Mouse (Mus musculus) limb, embryonic 15.5 days (tissue): ENCODE results near the gene Wdr25. TPM values are rescaled to one million over a fixed set of nuclear protein-coding genes. Genes with fewer than 3 reads are reported as not detected.

Source experiments
- ATAC-seq: fragments of 200-750 bp; cut with Nextera tagmentation; 2 replicates; pipeline ENCODE4 v1.8.0; 2017; ENCODE audit warnings: low read depth, moderate TSS enrichment; ENCODE audit not compliant: insufficient number of reproducible peaks, low FRiP score, low TSS enrichment
- H3K27ac ChIP-seq: fragments of 300-500 bp; sonication (generic); 2 replicates; pipeline ENCODE4 v1.5.1; 2015; ENCODE audit warnings: moderate library complexity, mild to moderate bottlenecking, inconsistent platforms
- H3K27me3 ChIP-seq: fragments of 300-500 bp; sonication (generic); 2 replicates; pipeline ENCODE4 v1.6.1; 2015; ENCODE audit warnings: inconsistent platforms
- H3K36me3 ChIP-seq: fragments of 300-500 bp; sonication (generic); 2 replicates; pipeline ENCODE4 v1.6.1; 2015; ENCODE audit warnings: inconsistent platforms
- H3K4me1 ChIP-seq: fragments of 300-500 bp; sonication (generic); 2 replicates; pipeline ENCODE4 v1.6.1; 2015; ENCODE audit warnings: inconsistent platforms
- H3K4me2 ChIP-seq: fragments of 300-500 bp; sonication (generic); 2 replicates; pipeline ENCODE4 v1.6.1; 2015; ENCODE audit warnings: mild to moderate bottlenecking, inconsistent platforms
- H3K4me3 ChIP-seq: fragments of 300-500 bp; sonication (generic); 2 replicates; pipeline ENCODE4 v1.5.1; 2015; ENCODE audit warnings: mild to moderate bottlenecking, inconsistent platforms
- H3K9ac ChIP-seq: fragments of 300-500 bp; sonication (generic); 2 replicates; pipeline ENCODE4 v1.6.1; 2015; ENCODE audit warnings: inconsistent platforms
- H3K9me3 ChIP-seq: fragments of 300-500 bp; sonication (generic); 2 replicates; pipeline ENCODE4 v1.6.1; 2016; ENCODE audit warnings: inconsistent platforms
- WGBS: fragments of 180-500 bp; shearing (Covaris S2); methylation state at CpG from one replicate; pipeline ENCODE4 v1.1.7; 2015; 5-methylcytosine and 5-hydroxymethylcytosine counted together
- polyA plus RNA-seq: library from polyadenylated mRNA; unstranded; fragments of >200 nt; fragmentation: Nextera tagmentation; extraction: Ambion mirVana; gene quantifications from 2 replicates; pipeline ENCODE4 v1.2.1, GENCODE M21; 2015

Gene Wdr25
- polyA plus RNA-seq, 1 experiment from 2014 or later = 7.8 TPM

GRCm38 (mm10) chr12:109044497-109044896 is 151.1 kb downstream of the Wdr25 start:
- no peak overlapping the region for H3K4me3 ChIP-seq
- WGBS = 18% methylated on average over 5 of the region's 5 CpGs
- H3K36me3 ChIP-seq = no peaks in the 10 kb centered on the region
- H3K27ac ChIP-seq = no peak overlapping the region
- peaks cover 39% of the 10 kb centered on the region for H3K27me3 ChIP-seq
- peaks cover 6% of the 10 kb centered on the region; the same call in 1 of the 2 replicates for H3K4me1 ChIP-seq
- H3K9me3 ChIP-seq = no peaks in the 10 kb centered on the region
- no peak for ATAC-seq
- H3K4me2 ChIP-seq = no peak overlapping the region
- no peak overlapping the region for H3K9ac ChIP-seq

GRCm38 (mm10) chr12:109045581-109045980 is 152.2 kb downstream of the Wdr25 start:
- Histone ChIP-seq H3K36me3 (no peaks in the 10 kb centered on the region), H3K27ac (no peak overlapping the region), H3K4me1 (peaks cover 3% of the 10 kb centered on the region; the same call in 1 of the 2 replicates), H3K9ac (no peak overlapping the region), H3K4me3 (no peak overlapping the region), H3K9me3 (no peaks in the 10 kb centered on the region), H3K4me2 (no peak overlapping the region), H3K27me3 (peaks cover 50% of the 10 kb centered on the region)
- WGBS = 78% methylated on average over 7 of the region's 7 CpGs
- ATAC-seq = no peak

- Histone ChIP-seq H3K36me3 (no peaks in the 10 kb centered on the region), H3K4me3 (no peak overlapping the region), H3K9ac (no peak overlapping the region), H3K9me3 (no peaks in the 10 kb centered on the region), H3K27ac (no peak overlapping the region), H3K4me1 (peaks cover 23% of the 10 kb centered on the region), H3K4me2 (no peak overlapping the region), H3K27me3 (peaks cover 73% of the 10 kb centered on the region)
- WGBS = 71% methylated on average over 4 of the region's 4 CpGs
- ATAC-seq = no peak
Measured at GRCm38 (mm10) chr12:109049949-109050348, 156.5 kb downstream of the Wdr25 start.

- Histone ChIP-seq H3K9me3 (no peaks in the 10 kb centered on the region), H3K9ac (peak overlapping the region; percentile 47), H3K4me3 (peak overlapping the region; percentile 57), H3K4me1 (peaks cover 26% of the 10 kb centered on the region), H3K27ac (no peak overlapping the region), H3K36me3 (no peaks in the 10 kb centered on the region), H3K4me2 (peak overlapping the region; percentile 98), H3K27me3 (peaks cover 86% of the 10 kb centered on the region)
- WGBS = under 1% methylated on average over 63 of the region's 105 CpGs
- peak; percentile 12; the same call in 1 of the 2 replicates for ATAC-seq
Measured at GRCm38 (mm10) chr12:109053020-109053806, 159.8 kb downstream of the Wdr25 start.

GRCm38 (mm10) chr12:109057736-109058135 is 164.3 kb downstream of the Wdr25 start:
- WGBS = 54% methylated on average over 4 of the region's 4 CpGs
- H3K27me3 ChIP-seq = peaks cover 53% of the 10 kb centered on the region

GRCm38 (mm10) chr12:109058660-109059059 is 165.2 kb downstream of the Wdr25 start:
- WGBS = 83% methylated on average over 8 of the region's 8 CpGs
- Histone ChIP-seq H3K4me3 (no peak overlapping the region), H3K27ac (no peak overlapping the region), H3K4me1 (peaks cover 11% of the 10 kb centered on the region), H3K9ac (no peak overlapping the region), H3K9me3 (no peaks in the 10 kb centered on the region), H3K4me2 (no peak overlapping the region), H3K36me3 (no peaks in the 10 kb centered on the region), H3K27me3 (peaks cover 44% of the 10 kb centered on the region)
- ATAC-seq = no peak

More at GRCm38 (mm10) chr12:109057736-109058135, 164.3 kb downstream of the Wdr25 start:
- no peak overlapping the region for H3K4me3 ChIP-seq
- no peak overlapping the region for H3K27ac ChIP-seq
- no peak overlapping the region for H3K9ac ChIP-seq
- H3K36me3 ChIP-seq = no peaks in the 10 kb centered on the region
- H3K9me3 ChIP-seq = no peaks in the 10 kb centered on the region
- H3K4me2 ChIP-seq = no peak overlapping the region
- H3K4me1 ChIP-seq = peaks cover 20% of the 10 kb centered on the region
- ATAC-seq = no peak

GRCm38 (mm10) chr12:109067561-109068135 is 174.2 kb downstream of the Wdr25 start:
- no peaks in the 10 kb centered on the region for H3K9me3 ChIP-seq
- peak overlapping the region; percentile 59 for H3K4me3 ChIP-seq
- peak overlapping the region; percentile 92 for H3K4me2 ChIP-seq
- H3K27ac ChIP-seq = peak overlapping the region; percentile 79
- no peaks in the 10 kb centered on the region for H3K36me3 ChIP-seq
- H3K27me3 ChIP-seq = no peaks in the 10 kb centered on the region
- ATAC-seq = peak; percentile 87
- peaks cover 20% of the 10 kb centered on the region for H3K4me1 ChIP-seq
- 2% methylated on average over 40 of the region's 59 CpGs for WGBS
- H3K9ac ChIP-seq = peak overlapping the region; percentile 78

GRCm38 (mm10) chr12:109068167-109068653 is 174.8 kb downstream of the Wdr25 start, which contains the start of gene Begain:
Begain (minus strand) TSS chr12:109068217.
- Histone ChIP-seq H3K27me3 (no peaks in the 10 kb centered on the region), H3K4me2 (peak within 1 kb of the TSS; percentile 92), H3K4me1 (peaks cover 20% of the 10 kb centered on the region), H3K4me3 (peak within 1 kb of the TSS; percentile 59), H3K9ac (peak within 1 kb of the TSS; percentile 78), H3K36me3 (no peaks in the 10 kb centered on the region), H3K27ac (peak within 1 kb of the TSS; percentile 79), H3K9me3 (no peaks in the 10 kb centered on the region)
- WGBS = 1% methylated on average over 43 of the region's 48 CpGs
- ATAC-seq = peak; percentile 41; the same call in 1 of the 2 replicates

GRCm38 (mm10) chr12:109068738-109069137 is 175.3 kb downstream of the Wdr25 start:
- H3K4me1 ChIP-seq = peaks cover 20% of the 10 kb centered on the region
- WGBS = 62% methylated on average over 7 of the region's 7 CpGs
- H3K9ac ChIP-seq = 0 out of 2 replicates have a peak overlapping the region, but pooled peaks have one; percentile 78
- H3K4me2 ChIP-seq = peak overlapping the region; percentile 92
- ATAC-seq = no peak
- H3K27ac ChIP-seq = no peak overlapping the region
- peak overlapping the region; percentile 59 for H3K4me3 ChIP-seq
- no peaks in the 10 kb centered on the region for H3K9me3 ChIP-seq
- no peaks in the 10 kb centered on the region for H3K36me3 ChIP-seq
- H3K27me3 ChIP-seq = no peaks in the 10 kb centered on the region

- Histone ChIP-seq H3K36me3 (no peaks in the 10 kb centered on the region), H3K4me3 (no peak overlapping the region), H3K9ac (no peak overlapping the region), H3K27me3 (no peaks in the 10 kb centered on the region), H3K4me2 (no peak overlapping the region), H3K27ac (no peak overlapping the region), H3K4me1 (peaks cover 20% of the 10 kb centered on the region), H3K9me3 (no peaks in the 10 kb centered on the region)
- ATAC-seq = no peak
- 37% methylated on average over 2 of the region's 2 CpGs for WGBS
Measured at GRCm38 (mm10) chr12:109069751-109070150, 176.3 kb downstream of the Wdr25 start.

- H3K27me3 ChIP-seq = no peaks in the 10 kb centered on the region
- no peak for ATAC-seq
- no peak overlapping the region for H3K9ac ChIP-seq
- no peaks in the 10 kb centered on the region for H3K9me3 ChIP-seq
- H3K27ac ChIP-seq = no peak overlapping the region
- H3K4me1 ChIP-seq = peaks cover 20% of the 10 kb centered on the region
- H3K4me3 ChIP-seq = no peak overlapping the region
- H3K4me2 ChIP-seq = no peak overlapping the region
- 87% methylated on average over 13 of the region's 13 CpGs for WGBS
- no peaks in the 10 kb centered on the region for H3K36me3 ChIP-seq
Measured at GRCm38 (mm10) chr12:109071248-109071647, 177.8 kb downstream of the Wdr25 start.

GRCm38 (mm10) chr12:109074106-109074505 is 180.7 kb downstream of the Wdr25 start:
- no peak for ATAC-seq
- H3K4me2 ChIP-seq = no peak overlapping the region
- no peak overlapping the region for H3K4me3 ChIP-seq
- H3K27me3 ChIP-seq = no peaks in the 10 kb centered on the region
- no peak overlapping the region for H3K27ac ChIP-seq
- H3K9me3 ChIP-seq = no peaks in the 10 kb centered on the region
- H3K9ac ChIP-seq = no peak overlapping the region
- 0 out of 2 replicates have a peak, but pooled peaks cover under 1% of the 10 kb centered on the region for H3K4me1 ChIP-seq
- no peaks in the 10 kb centered on the region for H3K36me3 ChIP-seq
- WGBS = 59% methylated on average over 6 of the region's 6 CpGs
